ENCODE assay signal across 16 mouse cellular contexts in the genomic region with DNA sequence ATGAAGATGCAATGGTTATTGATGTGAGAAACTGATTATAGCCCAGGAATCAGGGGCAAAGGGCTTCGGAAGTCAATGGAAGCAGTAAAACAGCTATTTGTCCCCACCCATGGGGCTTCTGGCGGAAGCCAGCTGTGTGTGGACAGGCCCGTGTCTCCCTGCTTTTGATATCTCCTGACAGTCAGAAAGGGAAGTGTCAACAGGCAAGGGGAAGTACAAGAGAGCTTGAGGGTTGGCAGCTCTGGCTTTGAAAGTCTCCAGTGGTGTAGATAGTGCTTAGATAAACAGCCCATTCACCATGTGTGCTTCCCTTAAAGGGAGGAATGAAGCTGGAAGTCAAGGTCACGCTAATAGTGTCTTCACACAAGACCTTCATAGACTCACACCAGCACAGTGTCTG.
DNase-seq lines count a peak whose midpoint lies in the region; ATAC-seq and TF ChIP-seq lines count a peak whose summit lies in the region.
"Had no signal": no experiment of that assay in that cellular context is flagged by ENCODE, and none has a peak within 500 bp of the region (broad histone marks: within the 10 kb centered on the region; RNA-seq: fewer than 3 reads in every experiment).

No protein-coding gene starts in this region.

- ATAC-seq in liver, postnatal 0 days: no peak
- ATAC-seq in heart, postnatal 0 days (ENCODE audit: insufficient read depth, low read depth): no peak
- peak; percentile 82 for ATAC-seq in monocyte, adult 5-6 weeks (replicated peaks; ENCODE audit: insufficient number of reproducible peaks, low FRiP score, low TSS enrichment, poor library complexity, severe bottlenecking)

- TF ChIP-seq POLR2A in liver, adult 2 months (IDR thresholded peaks at IDR 0.05; ENCODE audit: extremely low read depth, insufficient read depth, low read length): no peak
- no peak for TF ChIP-seq POLR2A in bone marrow macrophage, adult 2 months (IDR thresholded peaks at IDR 0.05; ENCODE audit: borderline replicate concordance, low read depth, low read length)

- TF ChIP-seq CTCF in liver, adult 2 months (IDR thresholded peaks at IDR 0.05; ENCODE audit: low read depth, low read length): no peak
- no peak for TF ChIP-seq CTCF in liver, postnatal 0 days (IDR thresholded peaks at IDR 0.05; ENCODE audit: low read depth)
- no peak for TF ChIP-seq CTCF in bone marrow macrophage, adult 2 months (IDR thresholded peaks at IDR 0.05; ENCODE audit: low read depth, low read length)
- no peak for TF ChIP-seq CTCF in heart, postnatal 0 days (IDR thresholded peaks at IDR 0.05; ENCODE audit: low read depth)

- TF ChIP-seq EP300 in liver, postnatal 0 days (IDR thresholded peaks at IDR 0.05; ENCODE audit: low read depth): no peak
- TF ChIP-seq EP300 in heart, postnatal 0 days (IDR thresholded peaks at IDR 0.05; ENCODE audit: low read depth): no peak

- no peak overlapping the region for H3K4me3 ChIP-seq in liver, adult 2 months (ENCODE audit: insufficient read depth, low read depth, low read length)
- H3K4me3 ChIP-seq in liver, postnatal 0 days (ENCODE audit: low read depth, low read length): no peak overlapping the region
- H3K4me3 ChIP-seq in bone marrow macrophage, adult 2 months (ENCODE audit: insufficient read depth, low read length): no peak overlapping the region; the same call in 1 of the 2 replicates
- H3K4me3 ChIP-seq in heart, postnatal 0 days (ENCODE audit: low read depth, low read length): no peak overlapping the region
- H3K4me3 ChIP-seq: hindbrain, embryonic 15.5 days; neural tube, embryonic 15.5 days had no signal

- H3K36me3 ChIP-seq in liver, adult 2 months (ENCODE audit: control insufficient read depth, insufficient read depth, low read length): no peaks in the 10 kb centered on the region
- H3K36me3 ChIP-seq in liver, postnatal 0 days (replicated peaks; ENCODE audit: insufficient read depth, low read length): no peaks in the 10 kb centered on the region
- H3K36me3 ChIP-seq in heart, postnatal 0 days (replicated peaks; ENCODE audit: control insufficient read depth, insufficient read depth, low read length): no peaks in the 10 kb centered on the region
- H3K36me3 ChIP-seq: hindbrain, embryonic 15.5 days; neural tube, embryonic 15.5 days had no signal

- no peaks in the 10 kb centered on the region for H3K27me3 ChIP-seq in liver, adult 2 months (ENCODE audit: control insufficient read depth, insufficient read depth, low read length)
- H3K27me3 ChIP-seq in liver, postnatal 0 days (ENCODE audit: insufficient read depth, low read length): no peaks in the 10 kb centered on the region
- no peaks in the 10 kb centered on the region for H3K27me3 ChIP-seq in heart, postnatal 0 days (ENCODE audit: control insufficient read depth, insufficient read depth, low read length)
- H3K27me3 ChIP-seq: hindbrain, embryonic 15.5 days; neural tube, embryonic 15.5 days had no signal

- no peak overlapping the region for H3K4me2 ChIP-seq in liver, postnatal 0 days (ENCODE audit: low read depth, low read length)
- H3K4me2 ChIP-seq in heart, postnatal 0 days (ENCODE audit: low read depth, low read length): no peak overlapping the region
- H3K4me2 ChIP-seq: hindbrain, embryonic 15.5 days; neural tube, embryonic 15.5 days had no signal

- no peaks in the 10 kb centered on the region for H3K9me3 ChIP-seq in liver, postnatal 0 days (ENCODE audit: low read length)
- no peaks in the 10 kb centered on the region for H3K9me3 ChIP-seq in heart, postnatal 0 days (replicated peaks; ENCODE audit: control insufficient read depth, low read length)
- H3K9me3 ChIP-seq: hindbrain, embryonic 15.5 days; neural tube, embryonic 15.5 days had no signal

- 53% methylated on average over 4 of the region's 4 CpGs for WGBS in liver, adult 2 months
- WGBS in liver, postnatal 0 days (ENCODE audit: insufficient replicate concordance): 22% methylated on average over 4 of the region's 4 CpGs
- 20% methylated on average over 4 of the region's 4 CpGs for WGBS in heart, postnatal 0 days

- H3K9ac ChIP-seq in liver, adult 2 months (ENCODE audit: low read depth, low read length): no peak overlapping the region
- no peak overlapping the region for H3K9ac ChIP-seq in liver, postnatal 0 days (replicated peaks)
- H3K9ac ChIP-seq in heart, postnatal 0 days (replicated peaks; ENCODE audit: low read depth, low read length): no peak overlapping the region
- H3K9ac ChIP-seq: hindbrain, embryonic 15.5 days; liver, embryonic 14.5 days; neural tube, embryonic 15.5 days had no signal

- no peaks in the 10 kb centered on the region for H3K4me1 ChIP-seq in liver, adult 2 months (ENCODE audit: control insufficient read depth, insufficient read depth, low read length)
- H3K4me1 ChIP-seq in liver, postnatal 0 days (ENCODE audit: insufficient read depth): no peaks in the 10 kb centered on the region
- H3K4me1 ChIP-seq in bone marrow macrophage, adult 2 months (ENCODE audit: control insufficient read depth, insufficient read depth, low read length): peaks cover 20% of the 10 kb centered on the region
- no peaks in the 10 kb centered on the region for H3K4me1 ChIP-seq in heart, postnatal 0 days (ENCODE audit: control insufficient read depth, insufficient read depth)
- H3K4me1 ChIP-seq: hindbrain, embryonic 15.5 days; neural tube, embryonic 15.5 days had no signal

- no peaks in the 10 kb centered on the region for H3K79me2 ChIP-seq in liver, adult 2 months (ENCODE audit: control insufficient read depth, insufficient read depth, low read length)

- H3K27ac ChIP-seq in liver, adult 2 months (replicated peaks; ENCODE audit: insufficient read depth, low read depth, low read length): no peak overlapping the region
- H3K27ac ChIP-seq in liver, postnatal 0 days (ENCODE audit: low read depth): no peak overlapping the region
- peak overlapping the region; percentile 80 for H3K27ac ChIP-seq in bone marrow macrophage, adult 2 months (ENCODE audit: insufficient read depth, low read depth, low read length)
- H3K27ac ChIP-seq in heart, postnatal 0 days (ENCODE audit: low read depth): no peak overlapping the region
- H3K27ac ChIP-seq: hindbrain, embryonic 15.5 days; liver, embryonic 14.5 days; neural tube, embryonic 15.5 days had no signal

- DNase-seq in liver, adult 2 months (ENCODE audit: extremely low read depth, low read depth, low spot score): peak; percentile 6
- DNase-seq in liver, postnatal 0 days: no peak
- peak; percentile 7 for DNase-seq in heart, postnatal 0 days (ENCODE audit: low spot score)
- no peak for DNase-seq in urinary bladder, postnatal 36 days (ENCODE audit: low spot score in 2 of 2)
- DNase-seq in testis, postnatal 14 days (ENCODE audit: low spot score): no peak
- DNase-seq: cerebellum, adult 18-20 months; kidney, postnatal 10 days; layer of hippocampus, postnatal 36 days; midbrain, embryonic 14.5 days; right cerebral cortex, postnatal 4 days; thymus, postnatal 14 days had no signal

Comparison
In these comparisons a context has a peak if more than half of its experiments do, and no peak if none do; other contexts are left out.
1. DNase-seq: peak in liver, adult 2 months (single experiment) and heart, postnatal 0 days (single experiment); none in liver, postnatal 0 days (single experiment), urinary bladder, postnatal 36 days (0 of 2) and testis, postnatal 14 days (single experiment).